Mouse (Mus musculus): ENCODE data around the gene Rbm46. TPM values are rescaled to one million over a fixed set of nuclear protein-coding genes. Genes with fewer than 3 reads are reported as not detected.

The Rbm46 gene
- total RNA-seq, 2 experiments from 2014 or later, result not detected

DNA sequence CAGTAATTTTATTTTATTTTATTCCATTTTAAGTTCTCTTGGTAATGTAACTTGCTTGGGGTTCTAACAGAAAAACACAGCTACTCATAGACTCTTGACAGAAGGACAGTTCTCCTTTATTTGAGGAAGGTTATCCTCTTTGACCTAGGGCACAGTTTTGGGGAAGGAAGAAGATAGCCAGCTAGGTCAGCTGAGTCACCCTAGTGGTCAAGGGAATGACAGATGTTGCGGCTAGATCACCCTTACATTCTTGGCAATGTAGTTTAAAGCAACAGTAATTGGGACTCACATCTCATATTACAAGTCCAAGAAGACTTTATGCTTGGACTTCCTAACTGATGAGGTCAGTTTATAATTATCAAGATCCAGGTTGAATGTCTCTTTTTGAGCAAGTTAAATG is 82.6 kb downstream of the Rbm46 start:
- peak; percentile 98 for ATAC-seq (replicated peaks; ENCODE audit: poor library complexity, severe bottlenecking)

DNA sequence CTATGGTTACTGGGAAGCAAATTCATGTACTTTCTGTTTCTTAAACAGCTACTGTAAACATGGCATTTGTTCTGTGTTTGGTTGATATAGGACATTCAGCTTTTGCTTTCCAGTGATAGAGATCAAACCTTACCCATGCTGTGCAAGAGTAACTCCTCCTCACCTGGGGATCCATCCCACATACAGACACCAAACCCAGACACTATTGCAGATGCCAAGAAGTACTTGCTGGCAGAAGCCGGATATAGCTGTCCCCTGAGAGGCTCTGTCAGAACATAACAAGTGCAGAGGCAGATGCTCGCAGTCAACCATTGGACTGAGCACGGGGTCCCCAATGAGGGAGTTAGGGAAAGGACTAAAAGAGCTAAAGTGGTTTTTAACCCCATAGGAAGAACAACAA is 84.6 kb downstream of the Rbm46 start:
- no peak for ATAC-seq (replicated peaks; ENCODE audit: poor library complexity, severe bottlenecking)

Other genes starting within 250 kb of the Rbm46 start
- gene Lrat, start 27.5 kb upstream of the Rbm46 start, total RNA-seq (2014; fragmentation: Nextera tagmentation), result 0.04 TPM in 1 of 2 replicates, not detected in the other
- gene Lrat, start 27.5 kb upstream of the Rbm46 start, total RNA-seq (2017), result not detected in 2 replicates
- gene Fgg, start 131.2 kb upstream of the Rbm46 start, total RNA-seq (2014; fragmentation: Nextera tagmentation), result not detected in 2 replicates
- gene Fgg, start 131.2 kb upstream of the Rbm46 start, total RNA-seq (2017), result not detected in 2 replicates
- gene Fga, start 149.6 kb upstream of the Rbm46 start, total RNA-seq (2014; fragmentation: Nextera tagmentation), result not detected in 2 replicates
- gene Fga, start 149.6 kb upstream of the Rbm46 start, total RNA-seq (2017), result not detected in 2 replicates
- gene Fgb, start 173.4 kb upstream of the Rbm46 start, total RNA-seq (2014; fragmentation: Nextera tagmentation), result not detected in 2 replicates
- gene Fgb, start 173.4 kb upstream of the Rbm46 start, total RNA-seq (2017), result not detected in 2 replicates
- gene Plrg1, start 179.0 kb upstream of the Rbm46 start, total RNA-seq (2014; fragmentation: Nextera tagmentation), result 50.3 and 62.1 TPM in 2 replicates
- gene Plrg1, start 179.0 kb upstream of the Rbm46 start, total RNA-seq (2017), result 71.2 and 77.6 TPM in 2 replicates

Measured in granulocyte monocyte progenitor cell, adult 5-6 weeks (primary cell).